Mouse (Mus musculus) CH12.LX (cell line): ENCODE results near the gene Gpr183.

Experiments
- CTCF ChIP-seq, 2 experiments: IDR thresholded peaks in 1 of 2; conservative IDR thresholded peaks in 1 of 2; 2 replicates each; pipeline ENCODE4 v1.5.1; 2011 to 2012; ENCODE audit warnings: low read depth in 2 of 2, low read length in 2 of 2, improper control_type of control experiment in 1 of 2, inconsistent platforms in 1 of 2, mild to moderate bottlenecking in 1 of 2, moderate library complexity in 1 of 2
- ELF1 ChIP-seq: IDR thresholded peaks from 2 replicates; pipeline ENCODE4 v1.6.1; 2014; ENCODE audit warnings: low read depth, mild to moderate bottlenecking, inconsistent platforms, low read length, improper control_type of control experiment
- EP300 ChIP-seq: IDR thresholded peaks from 2 replicates; pipeline ENCODE4 v1.6.1; 2011; ENCODE audit warnings: low read length, improper control_type of control experiment
- POLR2A ChIP-seq: IDR thresholded peaks from 2 replicates; pipeline ENCODE4 v1.6.1; 2011; ENCODE audit warnings: low read depth, mild to moderate bottlenecking, improper control_type of control experiment, low read length

GRCm38 (mm10) chr14:121952046-121952400 is 13.0 kb downstream of the Gpr183 start:
- no peak for TF ChIP-seq POLR2A
- TF ChIP-seq CTCF (conservative IDR thresholded peaks at IDR 0.05 in 1 of 2, IDR thresholded peaks at IDR 0.05 in 1 of 2; ENCODE audit: low read depth in 2 of 2, low read length in 2 of 2) = no peak
- no peak for TF ChIP-seq EP300
- TF ChIP-seq ELF1 = no peak
